Mouse (Mus musculus): ENCODE data around the gene Traf3ip1. TPM values are rescaled to one million over a fixed set of nuclear protein-coding genes. Genes with fewer than 3 reads are reported as not detected.
A peak's percentile ranks its signal among the peaks of the same experiment; 100 is the strongest.

Gene Traf3ip1
- total and polyA plus RNA-seq, 3 experiments: 13.6 to 19.6 TPM; not detected in 1

DNA sequence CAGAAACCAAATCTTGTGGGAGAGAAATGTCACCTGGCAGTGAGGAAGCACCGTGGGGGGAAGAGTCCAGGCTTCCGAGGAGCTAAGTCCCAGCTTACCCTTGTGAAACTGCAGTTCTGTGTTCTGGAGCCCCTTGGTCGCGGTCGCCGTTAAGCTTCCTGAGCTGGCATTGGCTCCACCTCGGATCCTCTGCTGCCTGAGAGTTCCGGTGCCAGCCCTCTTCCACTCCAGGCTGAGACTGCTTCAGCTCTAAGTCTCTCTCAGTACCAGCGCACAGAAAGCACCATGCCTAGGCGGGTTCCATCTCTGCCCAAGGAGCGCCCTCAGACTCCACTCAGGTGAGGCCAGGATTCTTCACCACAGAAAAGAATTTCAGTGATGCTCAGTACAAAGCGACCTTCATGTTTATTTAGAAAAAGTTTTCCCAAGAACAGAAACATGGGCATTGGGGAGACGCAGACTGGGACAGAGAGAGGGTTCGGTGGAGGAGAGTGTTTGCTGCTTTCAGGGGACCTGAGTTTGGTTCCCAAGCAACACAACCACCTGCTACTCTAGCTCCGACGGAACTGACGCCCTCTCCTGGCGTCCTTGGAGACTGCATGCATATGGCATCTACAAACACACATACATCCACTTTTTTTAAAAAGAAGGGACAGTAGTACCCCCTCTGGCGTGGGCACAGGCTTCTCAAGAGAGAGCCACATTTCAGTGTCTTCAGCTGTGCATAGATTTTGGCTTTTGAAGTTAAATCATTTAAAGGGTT lies 39.7 kb downstream of the Traf3ip1 start:
- Histone ChIP-seq H3K79me2 (ENCODE audit: control insufficient read depth, insufficient read depth, low read length, poor library complexity) (no peaks in the 10 kb centered on the region), H3K27me3 (ENCODE audit: control insufficient read depth in 1 of 2, insufficient read depth in 2 of 2, low read length in 2 of 2) (no peaks in the 10 kb centered on the region), H3K4me1 (ENCODE audit: control insufficient read depth in 1 of 2, insufficient read depth in 2 of 2, low read length in 2 of 2) (peaks cover 11 to 23% of the 10 kb centered on the region in 2 experiments), H3K9me3 (replicated peaks; ENCODE audit: insufficient read depth, low read length) (no peaks in the 10 kb centered on the region), H3K36me3 (ENCODE audit: control insufficient read depth in 1 of 2, insufficient read depth in 2 of 2, low read length in 2 of 2) (peaks cover 0 to 25% of the 10 kb centered on the region in 2 experiments; a peak in 2 of 4 replicates), H3K9ac (ENCODE audit: control insufficient read depth, low read depth, low read length, poor library complexity, severe bottlenecking) (peak overlapping the region; percentile 6; the same call in 1 of the 2 replicates), H3K27ac (ENCODE audit: control insufficient read depth, low read depth, low read length) (peak overlapping the region; percentile 8; the same call in 1 of the 2 replicates), H3K4me3 (ENCODE audit: control insufficient read depth in 1 of 2, insufficient read depth in 1 of 2, low read depth in 2 of 2, low read length in 2 of 2) (no peak overlapping the region)
- DNase-seq (ENCODE audit: low read depth, low spot score): peak; percentile 52
- peak; percentile 56 to 63 (median 57) for TF ChIP-seq CTCF (IDR thresholded peaks at IDR 0.05 in 2 of 3, conservative IDR thresholded peaks at IDR 0.05 in 1 of 3; ENCODE audit: control insufficient read depth in 1 of 3, insufficient read depth in 1 of 3, low read depth in 2 of 3, low read length in 3 of 3, poor library complexity in 1 of 3, severe bottlenecking in 1 of 3)
- no peak for TF ChIP-seq TAL1 (IDR thresholded peaks at IDR 0.05; ENCODE audit: low read length)
- TF ChIP-seq ZC3H11A (IDR thresholded peaks at IDR 0.05; ENCODE audit: low read depth, low read length): no peak
- no peak for TF ChIP-seq USF1 (IDR thresholded peaks at IDR 0.05; ENCODE audit: low read depth, low read length)

DNA sequence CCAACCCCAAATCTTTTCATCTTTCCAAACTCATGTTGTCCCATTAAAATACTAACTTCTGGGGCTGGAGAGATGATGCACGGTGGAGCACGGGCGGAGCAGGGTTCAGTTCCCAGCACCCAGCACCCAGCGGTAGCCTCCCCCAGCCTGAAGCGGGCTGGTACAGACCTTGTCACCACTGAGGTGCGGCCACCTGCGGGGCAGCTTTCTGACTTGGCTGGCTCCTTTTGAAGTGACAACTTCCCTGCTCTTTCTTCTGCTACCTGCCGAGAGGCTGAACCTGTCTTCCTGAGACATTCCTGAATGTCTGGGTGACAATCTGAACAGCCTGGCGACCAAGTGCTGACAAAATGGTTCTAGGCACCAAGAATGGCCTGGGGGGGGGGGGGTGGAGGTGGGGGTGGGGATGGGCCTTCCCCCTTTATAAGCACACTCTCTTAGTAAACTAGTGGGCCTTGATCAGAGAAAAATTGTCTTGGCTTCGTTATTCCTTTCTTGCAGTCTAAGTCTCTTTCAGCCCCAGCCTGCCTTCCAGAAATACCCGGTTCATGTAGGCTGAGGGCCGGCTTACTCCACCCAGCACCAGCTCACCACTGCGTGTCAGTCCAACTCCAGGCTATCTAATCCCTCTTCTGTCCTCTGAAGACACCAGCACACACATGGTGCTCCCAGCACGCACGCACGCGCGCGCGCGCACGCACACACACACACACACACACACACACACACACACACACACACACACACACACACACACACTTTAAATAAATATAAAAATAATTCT lies 43.5 kb downstream of the Traf3ip1 start:
- no peaks in the 10 kb centered on the region for H3K27me3 ChIP-seq (ENCODE audit: control insufficient read depth in 1 of 2, insufficient read depth in 2 of 2, low read length in 2 of 2)
- peaks cover 20% of the 10 kb centered on the region for H3K79me2 ChIP-seq (ENCODE audit: control insufficient read depth, insufficient read depth, low read length, poor library complexity)
- peak overlapping the region; percentile 90 for H3K27ac ChIP-seq (ENCODE audit: control insufficient read depth, low read depth, low read length)
- H3K4me3 ChIP-seq (ENCODE audit: control insufficient read depth in 1 of 2, insufficient read depth in 1 of 2, low read depth in 2 of 2, low read length in 2 of 2): peak overlapping the region; percentile 33 to 93
- no peak for TF ChIP-seq TAL1 (IDR thresholded peaks at IDR 0.05; ENCODE audit: low read length)
- no peak for TF ChIP-seq USF1 (IDR thresholded peaks at IDR 0.05; ENCODE audit: low read depth, low read length)
- TF ChIP-seq ZKSCAN1 (IDR thresholded peaks at IDR 0.05; ENCODE audit: low read depth, low read length): no peak
- TF ChIP-seq MYB (IDR thresholded peaks at IDR 0.05; ENCODE audit: low read depth, low read length): no peak
- TF ChIP-seq RAD21 (IDR thresholded peaks at IDR 0.05; ENCODE audit: low read depth, low read length): peak; percentile 4; the same call in 1 of the 2 replicates
- peak; percentile 45; the same call in 1 of the 2 replicates for TF ChIP-seq NELFE (IDR thresholded peaks at IDR 0.05; ENCODE audit: low read depth, low read length)
- no peak for TF ChIP-seq RCOR1 (IDR thresholded peaks at IDR 0.05; ENCODE audit: low read depth, low read length)
- no peak for TF ChIP-seq EP300 (IDR thresholded peaks at IDR 0.05; ENCODE audit: low read depth in 1 of 2, low read length in 2 of 2)
- peak in 1 of 3 experiments; percentile 26; a peak in 1 of 6 replicates for TF ChIP-seq CTCF (IDR thresholded peaks at IDR 0.05 in 2 of 3, conservative IDR thresholded peaks at IDR 0.05 in 1 of 3; ENCODE audit: control insufficient read depth in 1 of 3, insufficient read depth in 1 of 3, low read depth in 2 of 3, low read length in 3 of 3, poor library complexity in 1 of 3, severe bottlenecking in 1 of 3)
- peak; percentile 50 to 70; a peak in 2 of 4 replicates for TF ChIP-seq POLR2A (IDR thresholded peaks at IDR 0.05; ENCODE audit: control insufficient read depth in 1 of 2, insufficient read depth in 1 of 2, low read depth in 1 of 2, low read length in 2 of 2, poor library complexity in 1 of 2)
- TF ChIP-seq CHD2 (IDR thresholded peaks at IDR 0.05; ENCODE audit: low read length): no peak
- no peak for TF ChIP-seq JUND (IDR thresholded peaks at IDR 0.05; ENCODE audit: low read depth, low read length)
- TF ChIP-seq SMC3 (IDR thresholded peaks at IDR 0.05; ENCODE audit: low read depth, low read length): no peak
- TF ChIP-seq NRF1 (IDR thresholded peaks at IDR 0.05; ENCODE audit: insufficient read depth, low read depth, low read length, poor library complexity, severe bottlenecking): peak; percentile 61
- no peak for TF ChIP-seq MXI1 (IDR thresholded peaks at IDR 0.05; ENCODE audit: low read depth, low read length)
- TF ChIP-seq MAZ (IDR thresholded peaks at IDR 0.05; ENCODE audit: low read depth, low read length): no peak
- TF ChIP-seq TBP (IDR thresholded peaks at IDR 0.05; ENCODE audit: low read depth, low read length): peak; percentile 78
- no peak for TF ChIP-seq USF2 (IDR thresholded peaks at IDR 0.05; ENCODE audit: borderline replicate concordance in 1 of 2, insufficient read depth in 1 of 2, low read depth in 1 of 2, low read length in 2 of 2)
- peak; percentile 96 for TF ChIP-seq ZMIZ1 (IDR thresholded peaks at IDR 0.05; ENCODE audit: low read depth, low read length)
- peaks cover 21 to 44% of the 10 kb centered on the region in 2 experiments for H3K4me1 ChIP-seq (ENCODE audit: control insufficient read depth in 1 of 2, insufficient read depth in 2 of 2, low read length in 2 of 2)
- peak overlapping the region; percentile 77 for H3K9ac ChIP-seq (ENCODE audit: control insufficient read depth, low read depth, low read length, poor library complexity, severe bottlenecking)
- H3K9me3 ChIP-seq (replicated peaks; ENCODE audit: insufficient read depth, low read length): no peaks in the 10 kb centered on the region
- H3K36me3 ChIP-seq (ENCODE audit: control insufficient read depth in 1 of 2, insufficient read depth in 2 of 2, low read length in 2 of 2): peaks cover 0 to 40% of the 10 kb centered on the region in 2 experiments; a peak in 2 of 4 replicates
- DNase-seq (ENCODE audit: low read depth, low spot score): peak; percentile 83

Data from MEL (cell line).